ENCODE assay signal across 8 mouse cellular contexts in genomic region chr2:146222279-146223175, GRCm38 (mm10). TPM values are rescaled to one million over a fixed set of nuclear protein-coding genes. Genes with fewer than 3 reads are reported as not detected.
A peak's percentile ranks its signal among the peaks of the same experiment; 100 is the strongest.
DNase-seq lines count a peak whose midpoint lies in the region; ATAC-seq lines count a peak whose summit lies in the region.

No protein-coding gene starts in this region.

- H3K4me3 ChIP-seq in forebrain, embryonic 12.5 days (replicated peaks) = peak overlapping the region; percentile 79

- peaks cover 74% of the 10 kb centered on the region for H3K27me3 ChIP-seq in forebrain, embryonic 12.5 days

- WGBS in forebrain, embryonic 12.5 days = under 1% methylated on average over 93 of the region's 133 CpGs

- ATAC-seq in forebrain, embryonic 12.5 days (ENCODE audit: low FRiP score) = peak; percentile 13

- H3K9me3 ChIP-seq in forebrain, embryonic 12.5 days = no peaks in the 10 kb centered on the region

- peaks cover 73% of the 10 kb centered on the region for H3K4me1 ChIP-seq in forebrain, embryonic 12.5 days

- DNase-seq in adrenal gland, postnatal 10 days = peak; percentile 29
- no peak for DNase-seq in adrenal gland, postnatal 4 days (ENCODE audit: low spot score in 2 of 2)
- DNase-seq in ovary, postnatal 36 days (ENCODE audit: low spot score) = peak; percentile 16
- DNase-seq in ovary, postnatal 14 days (ENCODE audit: low spot score) = no peak
- peak; percentile 24 to 40 for DNase-seq in kidney, postnatal 4 days
- DNase-seq in neural tube, embryonic 10.5 days (ENCODE audit: extremely low spot score, low spot score) = peak; percentile 75
- DNase-seq in urinary bladder, postnatal 4 days (ENCODE audit: low spot score in 2 of 2) = no peak

- peak overlapping the region; percentile 88 for H3K4me2 ChIP-seq in forebrain, embryonic 12.5 days

- H3K36me3 ChIP-seq in forebrain, embryonic 12.5 days (replicated peaks) = no peaks in the 10 kb centered on the region

- H3K9ac ChIP-seq in forebrain, embryonic 12.5 days = peak overlapping the region; percentile 95

- H3K27ac ChIP-seq in forebrain, embryonic 12.5 days = peak overlapping the region; percentile 97

RNA-seq across cellular contexts. Expression of gene Insm1, which starts 0.8 kb away (rescaled TPM):
- 1 to 10 TPM; 5.7 to 6.1 TPM for total RNA-seq in adrenal gland, postnatal 10 days (2021)
- 10 to 100 TPM; 16.6 to 16.8 TPM for total RNA-seq in adrenal gland, postnatal 4 days (2021)
- polyA plus RNA-seq in forebrain, embryonic 12.5 days (2016; fragmentation: Nextera tagmentation; extraction: Ambion mirVana) = 11.9 and 13.4 TPM in 2 replicates

Comparison
In these comparisons a context has a peak if more than half of its experiments do, and no peak if none do; other contexts are left out.
1. DNase-seq: peak in adrenal gland, postnatal 10 days (single experiment), ovary, postnatal 36 days (single experiment), kidney, postnatal 4 days (2 of 2) and neural tube, embryonic 10.5 days (single experiment); none in adrenal gland, postnatal 4 days (0 of 2), ovary, postnatal 14 days (single experiment) and urinary bladder, postnatal 4 days (0 of 2).